Mouse (Mus musculus) ES-E14 (cell line): ENCODE data around the gene Sec16a.

Source experiments
- CHD2 ChIP-seq: IDR thresholded peaks from 2 replicates; pipeline ENCODE4 v1.6.1; 2014; ENCODE audit warnings: mild to moderate bottlenecking, low read depth, low read length, inconsistent platforms
- HCFC1 ChIP-seq: IDR thresholded peaks from 2 replicates; pipeline ENCODE4 v1.6.1; 2012; ENCODE audit warnings: low read length, inconsistent platforms, borderline replicate concordance; ENCODE audit not compliant: insufficient read depth
- MAFK ChIP-seq: IDR thresholded peaks from 2 replicates; pipeline ENCODE4 v1.6.1; 2014; ENCODE audit warnings: mild to moderate bottlenecking, low read depth, low read length, inconsistent platforms; ENCODE audit not compliant: insufficient read depth
- ZC3H11A ChIP-seq: IDR thresholded peaks from 2 replicates; pipeline ENCODE4 v1.6.1; 2012; ENCODE audit warnings: low read depth, mild to moderate bottlenecking, inconsistent platforms, low read length, borderline replicate concordance

DNA sequence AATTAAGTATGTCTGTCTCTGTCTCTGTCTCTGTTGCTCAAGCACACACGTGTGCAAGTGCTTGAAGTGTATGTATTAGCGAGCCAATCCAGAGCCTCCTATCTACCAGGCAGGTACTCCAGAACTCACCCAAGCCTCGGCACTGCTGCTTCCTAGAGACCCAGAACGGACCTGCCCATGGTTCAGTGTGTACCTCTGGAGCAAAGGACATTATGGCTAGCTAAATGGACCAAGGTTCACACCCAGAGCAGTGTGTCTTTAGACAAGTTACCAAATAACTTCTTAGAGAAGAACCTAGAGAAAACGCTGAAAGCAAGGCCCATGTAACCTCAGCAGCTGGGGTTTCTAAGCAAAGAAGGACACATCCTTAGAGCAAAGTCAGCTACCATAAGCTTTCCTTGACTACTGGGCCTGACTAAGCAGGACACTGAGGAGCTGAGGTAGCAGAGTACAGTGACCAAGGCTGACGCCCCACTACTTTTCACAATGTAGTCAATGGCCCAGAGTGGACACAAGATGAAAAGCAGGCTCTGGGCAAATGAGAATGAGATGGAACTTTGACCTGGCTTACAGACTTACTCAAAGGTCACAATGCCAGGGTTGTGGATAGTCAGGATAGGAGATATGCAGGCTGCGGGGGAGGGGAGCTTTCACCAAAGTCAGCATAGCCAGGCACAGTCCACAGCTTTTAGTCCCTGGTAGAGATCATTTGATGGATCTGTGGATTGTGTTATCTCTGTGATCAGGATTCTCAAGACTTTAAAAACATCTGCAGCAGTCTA is 10.0 kb downstream of the Sec16a start:
- TF ChIP-seq HCFC1 (no peak), CHD2 (no peak), MAFK (no peak), ZC3H11A (no peak)
